In genomic region chr6:53363981-53364391, GRCm38 (mm10) we compare ENCODE assay signal across 10 mouse cellular contexts.
DNase-seq lines count a peak whose midpoint lies in the region; ATAC-seq and TF ChIP-seq lines count a peak whose summit lies in the region.
"Had no signal": no experiment of that assay in that cellular context is flagged by ENCODE, and none has a peak within 500 bp of the region (broad histone marks: within the 10 kb centered on the region; RNA-seq: fewer than 3 reads in every experiment).

No protein-coding gene starts in this region.

- peak; percentile 37 for DNase-seq in hindbrain, embryonic 11.5 days (ENCODE audit: low spot score)
- peak; percentile 54 for DNase-seq in embryonic facial prominence, embryonic 14.5 days (ENCODE audit: low spot score)
- no peak for DNase-seq in layer of hippocampus, adult 2 months (ENCODE audit: low spot score in 2 of 2)
- DNase-seq in right cerebral cortex, postnatal 14 days = no peak

- ATAC-seq in hindbrain, embryonic 11.5 days (ENCODE audit: low FRiP score) = no peak
- no peak for ATAC-seq in hindbrain, embryonic 13.5 days (ENCODE audit: low FRiP score)
- no peak for ATAC-seq in embryonic facial prominence, embryonic 14.5 days (ENCODE audit: low read depth)
- 0 out of 2 replicates have a peak, but pooled peaks have one; percentile 25 for ATAC-seq in kidney, embryonic 15.5 days (replicated peaks; ENCODE audit: low FRiP score)
- ATAC-seq in stomach, embryonic 14.5 days (ENCODE audit: insufficient number of reproducible peaks, insufficient read depth, low FRiP score, low read depth) = 0 out of 2 replicates have a peak, but pooled peaks have one; percentile 18
- no peak for ATAC-seq in erythroblast, adult 5-6 weeks (replicated peaks; ENCODE audit: low FRiP score, poor library complexity, severe bottlenecking)

- H3K4me3 ChIP-seq in hindbrain, embryonic 11.5 days (ENCODE audit: low read depth, low read length) = no peak overlapping the region
- H3K4me3 ChIP-seq in hindbrain, embryonic 13.5 days = no peak overlapping the region
- H3K4me3 ChIP-seq in embryonic facial prominence, embryonic 14.5 days (ENCODE audit: low read depth, low read length) = no peak overlapping the region
- H3K4me3 ChIP-seq in kidney, embryonic 15.5 days (replicated peaks) = no peak overlapping the region
- H3K4me3 ChIP-seq in stomach, embryonic 14.5 days (ENCODE audit: low read depth, low read length) = no peak overlapping the region
- no peak overlapping the region for H3K4me3 ChIP-seq in layer of hippocampus, adult 2 months

- no peaks in the 10 kb centered on the region for H3K9me3 ChIP-seq in hindbrain, embryonic 11.5 days (ENCODE audit: control insufficient read depth, low read length)
- no peaks in the 10 kb centered on the region for H3K9me3 ChIP-seq in hindbrain, embryonic 13.5 days
- no peaks in the 10 kb centered on the region for H3K9me3 ChIP-seq in embryonic facial prominence, embryonic 14.5 days (ENCODE audit: control insufficient read depth, low read length)
- H3K9me3 ChIP-seq in kidney, embryonic 15.5 days (replicated peaks) = no peaks in the 10 kb centered on the region
- H3K9me3 ChIP-seq in stomach, embryonic 14.5 days (ENCODE audit: control insufficient read depth, low read depth, low read length) = no peaks in the 10 kb centered on the region

- H3K36me3 ChIP-seq in hindbrain, embryonic 11.5 days (ENCODE audit: control insufficient read depth, insufficient read depth, low read length) = no peaks in the 10 kb centered on the region
- H3K36me3 ChIP-seq in hindbrain, embryonic 13.5 days = no peaks in the 10 kb centered on the region
- H3K36me3 ChIP-seq in embryonic facial prominence, embryonic 14.5 days (ENCODE audit: control insufficient read depth, insufficient read depth, low read length) = no peaks in the 10 kb centered on the region
- H3K36me3 ChIP-seq in kidney, embryonic 15.5 days = no peaks in the 10 kb centered on the region
- no peaks in the 10 kb centered on the region for H3K36me3 ChIP-seq in stomach, embryonic 14.5 days (ENCODE audit: control insufficient read depth, insufficient read depth, low read length)

- H3K27me3 ChIP-seq in hindbrain, embryonic 11.5 days (ENCODE audit: control insufficient read depth, insufficient read depth, low read length) = no peaks in the 10 kb centered on the region
- H3K27me3 ChIP-seq in hindbrain, embryonic 13.5 days = no peaks in the 10 kb centered on the region
- no peaks in the 10 kb centered on the region for H3K27me3 ChIP-seq in embryonic facial prominence, embryonic 14.5 days (replicated peaks; ENCODE audit: control insufficient read depth, insufficient read depth, low read length)
- H3K27me3 ChIP-seq in kidney, embryonic 15.5 days = no peaks in the 10 kb centered on the region
- no peaks in the 10 kb centered on the region for H3K27me3 ChIP-seq in stomach, embryonic 14.5 days (ENCODE audit: control insufficient read depth, insufficient read depth, low read length)
- H3K27me3 ChIP-seq: CH12.LX had no signal

- no peak overlapping the region for H3K27ac ChIP-seq in hindbrain, embryonic 11.5 days (ENCODE audit: low read depth, low read length)
- no peak overlapping the region for H3K27ac ChIP-seq in hindbrain, embryonic 13.5 days
- peak overlapping the region; percentile 30; the same call in 1 of the 2 replicates for H3K27ac ChIP-seq in embryonic facial prominence, embryonic 14.5 days (replicated peaks; ENCODE audit: low read depth, low read length)
- H3K27ac ChIP-seq in kidney, embryonic 15.5 days = peak overlapping the region; percentile 14; the same call in 1 of the 2 replicates
- H3K27ac ChIP-seq in stomach, embryonic 14.5 days (ENCODE audit: low read length) = no peak overlapping the region; the same call in 1 of the 2 replicates
- H3K27ac ChIP-seq in layer of hippocampus, adult 2 months = no peak overlapping the region
- H3K27ac ChIP-seq: liver, embryonic 14.5 days had no signal

- 18% methylated on average over 4 of the region's 4 CpGs for WGBS in hindbrain, embryonic 11.5 days
- 33% methylated on average over 4 of the region's 4 CpGs for WGBS in hindbrain, embryonic 13.5 days
- WGBS in embryonic facial prominence, embryonic 14.5 days = 17% methylated on average over 4 of the region's 4 CpGs
- WGBS in kidney, embryonic 15.5 days = 10% methylated on average over 4 of the region's 4 CpGs
- 25% methylated on average over 4 of the region's 4 CpGs for WGBS in stomach, embryonic 14.5 days

- no peak for TF ChIP-seq CTCF in layer of hippocampus, adult 2 months (conservative IDR thresholded peaks at IDR 0.05)

- H3K4me1 ChIP-seq in hindbrain, embryonic 11.5 days (replicated peaks; ENCODE audit: control insufficient read depth, insufficient read depth, low read length) = no peaks in the 10 kb centered on the region
- no peaks in the 10 kb centered on the region; the same call in 1 of the 2 replicates for H3K4me1 ChIP-seq in hindbrain, embryonic 13.5 days (replicated peaks)
- H3K4me1 ChIP-seq in embryonic facial prominence, embryonic 14.5 days (ENCODE audit: control insufficient read depth, insufficient read depth, low read length) = peaks cover 10% of the 10 kb centered on the region
- peaks cover 21% of the 10 kb centered on the region for H3K4me1 ChIP-seq in kidney, embryonic 15.5 days
- peaks cover 6% of the 10 kb centered on the region for H3K4me1 ChIP-seq in stomach, embryonic 14.5 days (ENCODE audit: control insufficient read depth, insufficient read depth, low read length)

- no peak overlapping the region for H3K4me2 ChIP-seq in hindbrain, embryonic 11.5 days (replicated peaks; ENCODE audit: low read depth, low read length)
- H3K4me2 ChIP-seq in hindbrain, embryonic 13.5 days = no peak overlapping the region
- H3K4me2 ChIP-seq in embryonic facial prominence, embryonic 14.5 days (ENCODE audit: low read depth, low read length) = no peak overlapping the region
- no peak overlapping the region for H3K4me2 ChIP-seq in kidney, embryonic 15.5 days
- H3K4me2 ChIP-seq in stomach, embryonic 14.5 days (replicated peaks; ENCODE audit: low read depth, low read length) = no peak overlapping the region

- H3K9ac ChIP-seq in hindbrain, embryonic 11.5 days (ENCODE audit: low read depth, low read length) = no peak overlapping the region
- no peak overlapping the region for H3K9ac ChIP-seq in hindbrain, embryonic 13.5 days
- no peak overlapping the region for H3K9ac ChIP-seq in embryonic facial prominence, embryonic 14.5 days (ENCODE audit: low read depth, low read length)
- H3K9ac ChIP-seq in kidney, embryonic 15.5 days = no peak overlapping the region
- no peak overlapping the region for H3K9ac ChIP-seq in stomach, embryonic 14.5 days (replicated peaks; ENCODE audit: low read depth, low read length)
- H3K9ac ChIP-seq: liver, embryonic 14.5 days had no signal

Comparison
In these comparisons a context has a peak if more than half of its experiments do, and no peak if none do; other contexts are left out.
1. ATAC-seq: peak in kidney, embryonic 15.5 days (single experiment) and stomach, embryonic 14.5 days (single experiment); none in hindbrain, embryonic 11.5 days (single experiment), hindbrain, embryonic 13.5 days (single experiment), embryonic facial prominence, embryonic 14.5 days (single experiment) and erythroblast, adult 5-6 weeks (single experiment).
2. DNase-seq: peak in hindbrain, embryonic 11.5 days (single experiment) and embryonic facial prominence, embryonic 14.5 days (single experiment); none in layer of hippocampus, adult 2 months (0 of 2) and right cerebral cortex, postnatal 14 days (single experiment).
3. H3K27ac ChIP-seq: peak in embryonic facial prominence, embryonic 14.5 days (single experiment) and kidney, embryonic 15.5 days (single experiment); none in hindbrain, embryonic 11.5 days (single experiment), hindbrain, embryonic 13.5 days (single experiment), stomach, embryonic 14.5 days (single experiment) and layer of hippocampus, adult 2 months (single experiment).